Mouse (Mus musculus): ENCODE measurements at regions not wholly inside any gene's neighbourhood (a gene's known extent, or its start where the extent isn't known, plus 50 kb on each side); places are given as distances from the start of the nearest gene placed in this dataset.

GRCm38 (mm10) chr13:58471704-58472103, 68.6 kb upstream of the Hnrnpk start:
- no peak for ATAC-seq
- Histone ChIP-seq H3K27ac (ENCODE audit: low read depth, low read length) (no peak overlapping the region), H3K36me3 (ENCODE audit: control insufficient read depth, insufficient read depth) (no peaks in the 10 kb centered on the region), H3K4me3 (ENCODE audit: low read depth, low read length) (peak overlapping the region; percentile 27), H3K4me2 (replicated peaks; ENCODE audit: low read depth) (peak overlapping the region; percentile 50), H3K9me3 (ENCODE audit: control insufficient read depth) (no peaks in the 10 kb centered on the region), H3K9ac (ENCODE audit: low read depth, low read length) (no peak overlapping the region), H3K4me1 (replicated peaks; ENCODE audit: control insufficient read depth, insufficient read depth, low read length) (0 out of 2 replicates have a peak, but pooled peaks cover 7% of the 10 kb centered on the region), H3K27me3 (replicated peaks; ENCODE audit: control insufficient read depth, insufficient read depth, low read length) (peaks cover 19% of the 10 kb centered on the region; the same call in 1 of the 2 replicates)
- 11% methylated on average over 16 of the region's 16 CpGs for WGBS
- no peak for TF ChIP-seq CTCF (IDR thresholded peaks at IDR 0.05; ENCODE audit: low read depth)

DNA sequence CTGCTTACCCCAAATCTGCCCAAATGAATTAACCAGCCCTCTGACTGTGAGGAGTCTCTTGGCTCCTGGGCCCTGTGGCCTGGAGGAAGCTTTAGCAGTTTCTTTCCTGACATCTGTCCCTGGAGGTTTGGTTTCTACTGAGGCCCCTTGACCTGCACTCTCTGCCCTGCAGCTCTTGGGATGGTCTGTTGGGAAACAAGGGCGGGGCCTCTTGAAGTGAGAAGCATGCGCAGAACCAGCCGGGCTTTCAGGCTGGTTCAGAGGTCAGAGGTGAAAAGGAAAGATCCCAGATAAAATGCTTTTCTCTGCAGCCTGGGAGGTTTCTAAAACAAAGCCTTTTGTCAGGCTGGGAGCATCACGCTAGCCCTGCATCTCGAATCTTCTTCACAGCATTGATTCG, 66.6 kb upstream of the Hnrnpk start:
- Histone ChIP-seq H3K9ac (ENCODE audit: low read depth, low read length) (no peak overlapping the region), H3K4me1 (replicated peaks; ENCODE audit: control insufficient read depth, insufficient read depth, low read length) (0 out of 2 replicates have a peak, but pooled peaks cover 7% of the 10 kb centered on the region), H3K4me3 (ENCODE audit: low read depth, low read length) (no peak overlapping the region), H3K27me3 (replicated peaks; ENCODE audit: control insufficient read depth, insufficient read depth, low read length) (peaks cover 19% of the 10 kb centered on the region; the same call in 1 of the 2 replicates), H3K4me2 (replicated peaks; ENCODE audit: low read depth) (no peak overlapping the region), H3K36me3 (ENCODE audit: control insufficient read depth, insufficient read depth) (no peaks in the 10 kb centered on the region), H3K27ac (ENCODE audit: low read depth, low read length) (no peak overlapping the region), H3K9me3 (ENCODE audit: control insufficient read depth) (no peaks in the 10 kb centered on the region)
- TF ChIP-seq CTCF (IDR thresholded peaks at IDR 0.05; ENCODE audit: low read depth), result no peak
- 33% methylated on average over 6 of the region's 6 CpGs for WGBS
- ATAC-seq, result no peak

DNA sequence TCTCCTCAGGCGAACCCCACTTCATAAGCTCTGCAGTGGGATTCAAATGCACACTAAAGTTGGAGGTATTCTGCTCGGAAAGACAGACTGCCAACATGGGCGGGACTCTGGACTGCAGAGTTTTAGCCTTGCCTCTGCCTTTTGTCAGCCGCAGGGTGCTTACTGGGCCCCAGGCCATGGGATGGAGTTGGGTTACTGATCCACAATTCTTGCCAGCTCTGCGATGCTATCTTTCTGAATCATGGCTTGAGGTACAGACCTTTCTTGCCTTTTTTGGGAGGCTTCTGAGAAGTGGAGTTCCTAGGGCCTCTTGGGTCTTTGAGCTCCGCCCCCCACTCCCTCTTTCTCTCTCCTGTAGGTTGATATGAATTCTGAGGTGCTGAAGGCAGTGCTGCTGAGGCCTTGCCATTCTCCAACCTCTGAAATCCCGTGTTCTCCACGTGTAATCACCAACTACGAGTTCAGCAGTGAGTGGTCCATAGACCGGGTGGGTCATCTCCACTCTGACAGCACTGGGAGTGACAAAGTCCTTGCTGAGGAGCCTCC, 64.0 kb upstream of the Hnrnpk start:
- TF ChIP-seq CTCF (IDR thresholded peaks at IDR 0.05; ENCODE audit: low read depth), result no peak
- 0 out of 2 replicates have a peak, but pooled peaks cover 7% of the 10 kb centered on the region for H3K4me1 ChIP-seq (replicated peaks; ENCODE audit: control insufficient read depth, insufficient read depth, low read length)
- H3K4me3 ChIP-seq (ENCODE audit: low read depth, low read length), result no peak overlapping the region
- H3K27ac ChIP-seq (ENCODE audit: low read depth, low read length), result no peak overlapping the region
- no peak overlapping the region; the same call in 1 of the 2 replicates for H3K9ac ChIP-seq (ENCODE audit: low read depth, low read length)
- 0 out of 2 replicates have a peak, but pooled peaks cover 13% of the 10 kb centered on the region for H3K27me3 ChIP-seq (replicated peaks; ENCODE audit: control insufficient read depth, insufficient read depth, low read length)
- 78% methylated on average over 10 of the region's 10 CpGs for WGBS
- H3K9me3 ChIP-seq (ENCODE audit: control insufficient read depth), result no peaks in the 10 kb centered on the region
- no peak overlapping the region for H3K4me2 ChIP-seq (replicated peaks; ENCODE audit: low read depth)
- no peaks in the 10 kb centered on the region for H3K36me3 ChIP-seq (ENCODE audit: control insufficient read depth, insufficient read depth)
- no peak for ATAC-seq

DNA sequence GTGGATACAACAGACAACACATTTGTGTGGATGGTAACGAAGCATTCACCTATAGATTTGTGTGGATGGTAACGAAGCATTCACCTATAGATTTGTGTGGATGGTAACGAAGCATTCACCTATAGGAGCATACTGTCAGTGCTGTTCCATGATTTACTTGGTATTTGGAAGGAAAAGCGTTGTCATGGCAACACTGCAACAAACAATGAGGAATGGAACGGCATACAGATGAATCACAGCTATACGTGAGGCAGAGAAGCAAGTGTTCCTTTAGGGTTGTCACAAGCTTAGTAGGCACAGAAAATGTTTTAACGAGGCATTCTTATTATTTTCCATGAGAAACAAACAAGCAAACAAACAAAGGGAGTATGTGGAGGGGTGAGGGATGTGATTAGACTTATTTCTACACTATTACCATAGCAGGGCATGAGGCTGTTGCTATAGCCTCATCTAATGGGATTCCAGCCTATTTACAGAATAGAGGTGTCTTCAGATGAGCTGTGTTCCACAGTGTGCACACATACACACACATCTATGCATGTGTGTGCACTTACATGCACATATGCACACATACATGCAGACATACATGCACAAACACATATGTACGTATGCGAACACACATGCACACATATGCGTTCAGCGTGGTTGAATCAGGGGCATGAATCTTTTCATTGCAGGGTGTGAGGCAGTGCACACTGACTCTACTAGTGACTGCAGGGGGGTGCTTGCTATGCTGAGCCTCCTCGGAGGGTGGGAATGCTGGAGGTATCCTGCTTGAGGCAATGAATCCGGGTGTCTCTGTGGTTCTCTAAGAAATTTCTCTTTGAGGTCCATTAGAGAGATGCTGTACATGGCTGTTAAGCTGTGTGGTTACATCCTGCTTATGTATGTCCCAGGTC, 62.3 kb upstream of the Hnrnpk start:
- Histone ChIP-seq H3K4me1 (replicated peaks; ENCODE audit: control insufficient read depth, insufficient read depth, low read length) (0 out of 2 replicates have a peak, but pooled peaks cover 4% of the 10 kb centered on the region), H3K27me3 (replicated peaks; ENCODE audit: control insufficient read depth, insufficient read depth, low read length) (no peaks in the 10 kb centered on the region), H3K4me3 (ENCODE audit: low read depth, low read length) (no peak overlapping the region), H3K9ac (ENCODE audit: low read depth, low read length) (no peak overlapping the region), H3K4me2 (replicated peaks; ENCODE audit: low read depth) (no peak overlapping the region), H3K36me3 (ENCODE audit: control insufficient read depth, insufficient read depth) (no peaks in the 10 kb centered on the region), H3K9me3 (ENCODE audit: control insufficient read depth) (no peaks in the 10 kb centered on the region), H3K27ac (ENCODE audit: low read depth, low read length) (no peak overlapping the region)
- 76% methylated on average over 13 of the region's 13 CpGs for WGBS
- no peak for ATAC-seq
- TF ChIP-seq CTCF (IDR thresholded peaks at IDR 0.05; ENCODE audit: low read depth), result no peak

All from intestine, postnatal 0 days (tissue).